Mouse (Mus musculus): ENCODE data around the gene D130052B06Rik.

Gene D130052B06Rik

DNA sequence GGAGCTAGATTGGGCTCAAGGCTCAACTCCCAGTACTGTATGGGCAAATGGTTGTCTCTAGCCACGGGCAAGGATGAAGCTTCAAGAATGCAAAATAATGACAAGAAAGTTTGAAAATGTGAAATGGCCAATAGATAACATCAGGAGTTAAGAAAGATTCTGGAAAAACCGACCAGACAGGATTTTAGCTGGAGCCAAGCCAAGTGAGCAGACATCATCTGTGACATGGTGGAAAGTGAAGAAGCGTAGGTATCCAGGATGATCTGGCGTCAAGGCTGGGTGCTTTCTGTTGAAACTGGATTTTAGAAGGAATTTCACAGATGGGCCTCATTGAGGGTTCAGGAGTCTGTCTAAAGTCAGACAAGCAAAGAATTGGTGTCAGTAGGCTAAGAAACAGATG lies at the start of gene D130052B06Rik:
Gene D130052B06Rik, plus strand, starts transcription at position 317 of the 400 bp plus-strand sequence.
- no peak for DNase-seq (ENCODE audit: low spot score in 2 of 2)

GRCm38 (mm10) chr11:33550861-33551560 lies 48.1 kb upstream of the D130052B06Rik start:
- no peak for DNase-seq (ENCODE audit: low spot score in 2 of 2)

DNA sequence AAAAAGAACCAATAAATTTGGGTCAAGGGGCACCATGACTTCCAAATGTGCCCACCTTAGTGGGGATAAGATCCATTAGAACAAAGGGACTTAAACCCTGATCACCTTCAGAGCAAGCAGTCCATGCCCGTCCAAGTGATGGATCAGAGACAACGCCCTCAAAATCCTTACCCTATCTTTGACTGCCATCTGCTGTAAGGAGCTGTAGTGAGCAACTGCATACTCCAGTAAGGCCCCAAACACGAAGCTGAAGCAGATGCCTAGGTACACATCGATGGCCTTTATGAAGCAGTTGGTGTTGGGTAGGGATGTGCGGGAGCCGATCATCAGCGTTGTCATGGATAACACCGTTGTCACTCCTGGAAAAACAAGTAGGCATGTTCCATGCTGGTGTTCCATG lies 45.0 kb upstream of the D130052B06Rik start:
- DNase-seq (ENCODE audit: low spot score in 2 of 2): peak; percentile 24 to 26

DNA sequence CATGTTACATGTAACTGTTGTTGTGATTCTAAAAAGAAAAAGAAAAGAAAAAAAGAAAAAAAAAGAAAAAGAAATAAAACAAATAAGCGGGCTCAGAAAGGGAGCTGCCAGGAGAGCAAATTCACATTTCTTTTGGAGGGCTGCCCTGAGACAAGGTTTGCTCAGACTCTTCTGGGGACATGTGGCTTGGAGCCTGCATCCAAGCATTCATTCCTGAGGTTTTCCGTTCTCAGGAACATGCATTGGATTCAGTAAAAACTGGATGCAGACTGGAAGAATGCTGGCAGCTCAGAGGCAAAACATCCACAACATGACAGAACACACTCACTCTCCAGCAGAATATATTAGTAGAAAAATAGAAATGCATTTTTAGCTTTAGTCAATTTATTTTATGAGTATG lies 35.2 kb upstream of the D130052B06Rik start:
- no peak for DNase-seq (ENCODE audit: low spot score in 2 of 2)

GRCm38 (mm10) chr11:33570413-33570812 lies 28.7 kb upstream of the D130052B06Rik start:
- peak in 1 of 2 experiments; percentile 42 for DNase-seq (ENCODE audit: low spot score in 2 of 2)

DNA sequence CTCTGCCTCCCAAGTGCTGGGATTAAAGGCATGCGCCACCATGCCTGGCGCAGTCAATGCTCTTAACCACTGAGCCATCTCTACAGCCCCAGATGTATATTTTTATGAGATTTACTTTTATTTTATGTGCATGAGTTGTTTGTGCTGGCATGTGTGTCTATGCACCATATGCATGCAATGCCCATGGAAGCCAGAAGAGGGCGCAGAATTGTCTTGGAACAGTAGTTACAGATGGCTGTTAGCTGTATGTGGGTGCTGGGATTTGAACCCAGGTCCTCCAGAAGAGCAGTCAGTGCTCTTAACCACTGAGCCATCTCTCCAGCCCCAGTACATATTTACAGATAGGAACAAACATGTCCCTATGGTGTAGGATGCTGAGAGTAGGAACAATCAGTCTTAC lies 24.2 kb upstream of the D130052B06Rik start:
- DNase-seq (ENCODE audit: low spot score in 2 of 2): no peak

DNA sequence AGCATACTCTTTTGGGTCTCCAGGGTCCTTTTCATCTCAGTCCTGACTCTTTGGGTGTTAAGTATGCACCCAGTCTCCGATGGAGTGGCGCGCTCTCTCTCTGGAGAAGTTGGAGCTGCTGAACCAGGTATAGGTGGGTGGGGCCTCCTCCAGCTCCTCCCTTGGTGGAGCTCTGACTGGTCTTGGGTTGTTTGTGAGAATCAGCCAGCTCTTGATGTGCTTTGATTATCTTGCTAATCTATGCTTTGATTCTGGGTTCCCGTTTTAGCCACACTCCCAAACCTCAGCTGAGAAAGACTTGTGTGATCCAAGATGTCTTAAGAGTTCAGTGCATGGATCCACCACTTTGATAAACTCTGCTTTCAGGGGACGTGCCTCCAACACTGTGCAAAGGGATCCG lies 20.2 kb upstream of the D130052B06Rik start, which contains the start of gene Gabrp:
Gene Gabrp, minus strand, starts transcription at position 101 of the 400 bp plus-strand sequence.
- no peak for DNase-seq (ENCODE audit: low spot score in 2 of 2)

DNA sequence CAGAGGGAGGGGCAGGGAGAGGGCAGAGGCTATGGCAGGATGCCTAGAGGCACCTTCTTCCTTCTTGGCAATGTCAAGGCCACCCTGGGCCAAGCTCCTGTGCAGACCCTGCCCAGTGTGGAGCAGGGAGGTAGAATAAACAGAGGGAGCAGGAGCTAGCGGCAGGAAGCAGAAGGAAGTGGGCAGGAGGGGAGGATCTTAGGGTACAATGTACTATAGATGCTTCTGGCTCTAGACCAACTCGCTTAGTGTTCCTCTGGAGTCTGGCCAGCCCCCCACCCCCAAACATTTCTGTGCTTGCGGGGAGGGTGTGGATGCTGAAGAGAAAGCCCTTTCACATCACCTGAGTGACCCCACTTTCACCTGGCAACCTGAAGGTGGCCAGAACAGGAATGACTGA lies 19.5 kb upstream of the D130052B06Rik start:
- DNase-seq (ENCODE audit: low spot score in 2 of 2): no peak

- no peak for DNase-seq (ENCODE audit: low spot score in 2 of 2)
Observed at GRCm38 (mm10) chr11:33586614-33587013, 12.5 kb upstream of the D130052B06Rik start.

- no peak for DNase-seq (ENCODE audit: low spot score in 2 of 2)
Observed at GRCm38 (mm10) chr11:33590771-33591170, 8.3 kb upstream of the D130052B06Rik start.

DNA sequence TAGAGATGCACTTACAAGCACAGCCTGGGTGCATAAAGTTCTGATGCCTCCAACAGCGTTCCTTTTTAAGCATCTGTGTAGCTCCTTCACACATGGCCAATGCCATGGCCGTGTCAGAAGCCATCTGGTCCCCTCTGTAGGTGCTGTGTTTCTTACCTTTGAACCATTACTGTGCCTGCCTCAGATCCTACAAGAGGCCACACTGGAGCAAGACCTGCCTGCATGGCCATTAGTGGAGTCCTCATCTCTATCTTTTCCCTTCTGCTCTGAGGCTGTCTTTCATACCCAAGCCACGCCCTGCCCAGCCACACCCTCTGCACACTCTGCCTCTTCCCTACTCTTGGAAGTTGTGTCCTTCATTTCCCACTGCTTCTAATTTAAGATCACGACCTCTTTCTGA lies 6.3 kb upstream of the D130052B06Rik start:
- DNase-seq (ENCODE audit: low spot score in 2 of 2): no peak

DNA sequence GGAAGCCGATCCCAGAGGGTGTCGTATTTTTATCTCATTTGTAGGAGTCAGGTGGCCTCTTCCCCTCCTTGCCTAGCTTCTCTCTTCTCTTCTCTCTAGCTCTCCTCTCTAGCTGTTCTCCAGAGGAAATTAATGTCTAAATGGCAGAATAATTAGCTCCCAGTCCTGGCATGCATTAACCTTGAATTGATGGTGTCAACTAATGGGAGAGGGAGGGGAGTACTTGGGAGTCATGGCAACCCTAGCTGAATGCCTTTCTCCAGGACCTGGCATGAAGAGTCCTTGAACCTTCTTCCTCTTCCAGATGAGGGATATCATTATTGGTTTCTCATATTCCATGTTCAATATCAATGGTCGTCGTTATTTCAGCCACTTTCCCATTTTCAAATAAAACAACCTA lies 2.4 kb upstream of the D130052B06Rik start:
- DNase-seq (ENCODE audit: low spot score in 2 of 2): no peak

GRCm38 (mm10) chr11:33603174-33603573 lies 4.1 kb downstream of the D130052B06Rik start:
- no peak for DNase-seq (ENCODE audit: low spot score in 2 of 2)

DNA sequence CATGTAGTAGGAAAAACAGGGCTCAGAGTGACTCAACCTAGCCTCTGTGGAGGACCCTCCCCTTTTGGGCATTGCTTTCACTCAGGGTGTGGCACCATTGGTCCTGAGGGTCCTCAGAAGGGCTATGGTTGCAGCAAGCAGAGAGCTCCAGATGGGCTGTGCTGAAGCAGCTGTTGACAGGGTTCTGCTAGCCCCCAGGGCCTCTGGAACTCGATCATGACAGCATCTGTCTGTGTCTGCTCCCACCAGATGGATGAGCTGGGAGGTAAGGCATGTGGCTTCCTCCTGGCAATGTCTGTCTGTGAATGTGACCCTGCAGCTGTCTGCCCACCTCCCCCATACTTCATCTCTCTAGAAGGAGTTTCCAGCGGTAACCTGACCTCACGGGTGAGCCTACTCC lies 8.7 kb downstream of the D130052B06Rik start:
- DNase-seq (ENCODE audit: low spot score in 2 of 2): no peak

GRCm38 (mm10) chr11:33614218-33614617 lies 15.1 kb downstream of the D130052B06Rik start:
- peak; percentile 74 to 82 for DNase-seq (ENCODE audit: low spot score in 2 of 2)

DNA sequence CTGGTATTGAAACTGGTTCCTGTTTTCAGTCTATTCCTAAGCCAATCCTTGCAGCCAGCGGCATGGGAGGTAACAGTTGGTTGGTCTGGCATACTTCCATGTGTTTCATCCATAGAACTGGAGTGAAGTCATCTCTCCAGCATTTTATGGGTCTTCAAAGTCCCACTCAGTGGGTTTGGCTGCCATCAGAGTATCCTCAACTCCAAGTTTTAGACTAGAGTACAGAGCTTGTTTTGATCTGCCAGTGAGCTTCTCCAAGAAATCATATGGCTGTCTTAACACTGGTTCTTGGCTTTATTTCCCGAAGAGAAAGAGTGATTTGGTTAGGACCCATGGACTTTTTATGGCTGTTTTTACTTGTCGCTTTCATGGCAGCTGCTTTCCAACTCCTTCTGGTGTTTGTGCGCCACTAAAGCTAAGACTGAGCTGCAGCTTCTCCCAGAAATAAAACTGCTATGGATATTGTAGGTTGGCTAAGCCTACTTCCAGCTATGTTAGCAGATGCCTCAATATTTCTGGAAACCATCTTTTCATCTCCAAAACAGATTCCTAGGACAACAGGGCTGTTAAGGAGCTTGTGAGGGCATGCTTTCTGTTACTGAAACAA lies 28.1 kb downstream of the D130052B06Rik start:
- peak; percentile 34 to 57 for DNase-seq (ENCODE audit: low spot score in 2 of 2)

DNA sequence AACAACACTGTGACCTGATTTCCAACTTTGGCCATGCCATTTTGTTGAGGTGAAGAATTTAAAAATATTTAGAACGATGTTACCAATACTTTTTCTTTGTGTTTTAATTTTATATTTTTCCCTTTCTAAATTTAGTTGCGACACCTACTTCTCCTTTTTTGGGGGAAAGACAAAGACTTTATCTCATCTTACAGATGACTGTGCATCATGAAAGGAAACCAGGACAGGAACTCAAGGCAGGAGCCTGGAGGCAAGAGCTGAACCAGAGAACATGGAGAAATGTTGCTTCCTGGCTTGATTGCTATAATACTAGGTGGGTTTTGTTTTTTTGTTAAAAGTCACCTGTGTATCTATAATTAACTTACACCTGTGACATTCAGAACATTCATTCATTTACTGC lies 38.0 kb downstream of the D130052B06Rik start:
- DNase-seq (ENCODE audit: low spot score in 2 of 2): no peak

DNA sequence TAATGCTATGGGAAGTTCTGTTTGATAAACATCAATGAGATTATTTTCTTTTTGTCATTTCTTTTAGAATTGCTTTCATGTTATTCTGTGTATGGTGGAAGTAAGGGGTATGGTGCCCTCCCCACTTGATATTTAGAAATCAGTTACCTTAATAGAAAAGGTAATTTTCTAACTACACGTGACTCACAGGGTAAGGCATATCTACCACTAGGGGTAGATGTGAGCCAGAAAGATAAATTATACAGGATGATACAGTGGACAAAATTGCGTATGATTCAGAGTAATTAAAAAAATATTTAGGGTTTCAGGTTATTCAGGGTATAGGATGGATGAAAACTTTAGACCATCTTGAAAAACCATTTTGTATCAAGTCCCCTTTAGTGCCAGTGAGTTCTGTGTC lies 50.3 kb downstream of the D130052B06Rik start:
- no peak for DNase-seq (ENCODE audit: low spot score in 2 of 2)

DNA sequence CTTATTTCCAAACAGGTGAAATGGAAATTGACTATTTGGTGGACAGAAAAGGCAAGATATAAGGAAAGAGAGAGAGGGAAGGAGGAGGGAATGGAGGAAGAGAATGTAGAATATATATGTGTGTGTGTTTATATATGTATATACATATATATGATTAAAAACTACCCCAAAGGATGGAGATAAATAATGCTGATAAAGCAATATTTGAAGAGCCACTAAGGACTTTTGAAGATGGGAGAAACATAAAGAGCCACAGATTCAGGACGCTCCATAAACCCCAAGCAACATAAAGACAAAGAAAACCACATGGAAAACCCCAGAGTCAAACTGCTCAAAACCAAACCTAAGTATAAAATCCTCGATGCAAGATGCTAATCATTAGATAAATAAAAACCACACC lies 55.4 kb downstream of the D130052B06Rik start:
- DNase-seq (ENCODE audit: low spot score in 2 of 2): no peak

GRCm38 (mm10) chr11:33655221-33655620 lies 56.1 kb downstream of the D130052B06Rik start:
- DNase-seq (ENCODE audit: low spot score in 2 of 2): no peak

DNA sequence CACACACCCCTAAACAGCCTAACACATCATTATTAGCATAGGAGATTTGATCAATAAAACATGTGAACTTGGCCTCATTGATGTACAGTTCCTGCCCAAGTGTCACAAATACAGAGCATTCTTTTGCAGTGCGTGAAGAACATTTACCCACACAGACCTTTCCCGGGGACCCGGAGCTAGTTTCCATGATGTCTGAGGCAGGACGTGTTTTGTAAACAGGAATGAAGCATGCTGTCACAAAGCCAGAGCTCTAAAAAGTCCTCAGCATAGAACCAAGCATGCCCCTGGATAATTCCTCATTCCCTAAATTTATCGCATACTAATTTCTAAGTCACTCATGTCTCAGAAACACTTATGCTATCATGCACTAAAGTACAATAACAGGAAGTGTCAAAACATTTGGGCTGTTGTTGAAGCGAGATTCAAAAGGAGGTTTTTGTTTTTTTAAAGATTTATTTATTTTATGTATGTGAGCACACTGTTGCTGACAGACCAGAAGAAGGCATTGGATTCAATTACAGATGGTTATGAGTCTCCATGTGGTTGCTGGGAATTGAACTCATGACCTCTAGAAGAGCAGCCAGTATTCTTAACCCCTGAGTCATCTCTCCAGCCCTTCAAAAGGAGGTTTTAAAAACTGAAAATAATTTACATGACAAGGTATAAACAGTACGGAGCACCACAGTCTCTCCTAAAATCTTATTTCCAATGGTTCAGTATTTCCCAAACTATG lies 56.9 kb downstream of the D130052B06Rik start:
- no peak for DNase-seq (ENCODE audit: low spot score in 2 of 2)

DNA sequence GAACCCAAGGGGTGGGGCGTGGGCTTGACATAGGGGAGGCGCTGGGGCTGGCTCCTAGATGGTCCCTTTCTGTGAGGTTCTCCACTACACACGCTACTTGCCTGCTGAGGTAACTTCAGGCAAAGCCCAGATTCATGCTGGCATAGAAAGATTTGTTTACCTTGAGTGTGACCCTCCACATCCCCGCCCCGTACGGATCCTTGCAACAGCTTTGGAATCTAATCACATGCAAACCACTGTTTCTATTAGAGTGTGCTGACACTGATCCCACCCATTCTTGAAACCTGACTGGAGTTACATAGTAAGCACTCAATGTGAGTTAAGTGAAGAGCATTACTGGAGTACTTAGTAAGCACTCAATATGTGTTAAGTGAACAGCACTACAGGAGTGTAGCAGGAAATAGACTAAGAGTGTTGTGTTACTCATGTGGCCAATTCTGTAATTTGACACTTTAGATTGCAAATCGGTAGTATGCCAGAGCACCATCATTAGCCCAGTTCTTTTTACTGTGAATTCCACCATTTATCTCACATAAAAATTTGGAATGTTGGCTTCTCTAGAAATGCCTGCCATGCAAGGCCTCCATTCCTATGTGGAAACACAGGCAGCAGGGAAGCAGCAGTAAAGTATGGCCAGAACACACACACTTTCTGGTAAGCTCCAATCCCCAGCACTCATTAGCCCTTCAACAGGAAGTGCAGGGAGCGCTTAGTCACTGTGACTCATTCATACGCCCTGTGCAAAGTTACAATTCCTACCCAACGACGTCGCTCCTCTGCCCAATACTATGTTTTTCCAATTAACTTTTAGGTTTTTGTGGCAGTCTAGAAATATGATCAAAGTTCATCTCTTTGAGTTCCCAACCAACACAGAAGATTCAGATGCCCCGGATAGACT lies 61.2 kb downstream of the D130052B06Rik start:
- no peak for DNase-seq (ENCODE audit: low spot score in 2 of 2)
